Mouse (Mus musculus): Measurements from ENCODE around the gene Stk26. TPM values are rescaled to one million over a fixed set of nuclear protein-coding genes. Genes with fewer than 3 reads are reported as not detected.

Gene Stk26
- polyA plus RNA-seq, 1 experiment from 2014 or later: 6.1 TPM

DNA sequence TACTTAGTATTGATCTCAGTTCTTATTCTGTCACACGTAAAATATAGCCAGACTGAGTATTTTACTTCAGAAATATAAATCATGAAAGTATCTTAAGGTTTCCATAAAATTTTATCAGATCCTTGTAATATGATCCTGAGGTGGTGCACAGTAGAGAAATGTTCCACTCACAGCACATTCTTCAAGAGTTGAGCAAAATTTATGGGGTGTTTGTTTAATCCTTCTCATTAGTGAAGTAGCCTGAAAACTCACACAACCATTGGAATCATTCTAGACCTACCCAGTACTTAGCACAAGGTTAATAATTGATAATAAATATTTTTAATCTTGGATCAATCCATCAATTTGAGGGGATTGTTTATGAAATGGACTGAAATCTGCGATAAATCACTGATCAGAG lies 22.9 kb downstream of the Stk26 start:
- TF ChIP-seq CTCF (IDR thresholded peaks at IDR 0.05; ENCODE audit: low read depth): no peak
- 79% methylated on average over 2 of the region's 2 CpGs for WGBS

DNA sequence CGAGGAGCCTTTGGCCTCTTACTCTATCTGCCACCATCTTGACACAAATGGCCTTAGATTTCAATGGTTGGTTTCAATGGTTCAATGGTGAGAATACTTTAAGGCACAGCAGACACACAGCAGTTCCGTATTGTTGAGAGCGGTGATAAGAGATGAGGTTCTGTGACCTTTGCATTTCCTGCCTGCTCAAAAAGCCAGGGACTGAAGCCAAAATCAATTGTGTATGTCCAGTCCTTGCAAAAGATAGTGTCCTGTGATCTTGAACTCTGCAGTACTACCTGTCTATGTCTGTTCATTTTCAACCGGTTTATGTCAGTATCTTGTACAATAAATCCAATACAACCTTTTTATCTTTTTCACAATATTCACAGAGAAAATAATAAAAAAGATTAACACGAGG lies 23.9 kb downstream of the Stk26 start:
- TF ChIP-seq CTCF (IDR thresholded peaks at IDR 0.05; ENCODE audit: low read depth): no peak
- Histone ChIP-seq H3K27ac (ENCODE audit: low read depth, low read length) (no peak overlapping the region), H3K9ac (ENCODE audit: low read depth, low read length) (no peak overlapping the region), H3K4me1 (replicated peaks; ENCODE audit: control insufficient read depth, insufficient read depth, low read length) (no peaks in the 10 kb centered on the region), H3K9me3 (ENCODE audit: control insufficient read depth) (no peaks in the 10 kb centered on the region), H3K4me3 (ENCODE audit: low read depth, low read length) (no peak overlapping the region), H3K4me2 (replicated peaks; ENCODE audit: low read depth) (no peak overlapping the region), H3K27me3 (replicated peaks; ENCODE audit: control insufficient read depth, insufficient read depth, low read length) (no peaks in the 10 kb centered on the region), H3K36me3 (ENCODE audit: control insufficient read depth, insufficient read depth) (no peaks in the 10 kb centered on the region)
- ATAC-seq: no peak
- WGBS: 58% methylated on average over 5 of the region's 5 CpGs

More for the DNA sequence above, 22.9 kb downstream of the Stk26 start:
- no peak overlapping the region for H3K4me3 ChIP-seq (ENCODE audit: low read depth, low read length)
- ATAC-seq: no peak
- H3K4me2 ChIP-seq (replicated peaks; ENCODE audit: low read depth): no peak overlapping the region
- no peak overlapping the region for H3K27ac ChIP-seq (ENCODE audit: low read depth, low read length)
- H3K9me3 ChIP-seq (ENCODE audit: control insufficient read depth): no peaks in the 10 kb centered on the region
- no peaks in the 10 kb centered on the region for H3K27me3 ChIP-seq (replicated peaks; ENCODE audit: control insufficient read depth, insufficient read depth, low read length)
- no peaks in the 10 kb centered on the region for H3K4me1 ChIP-seq (replicated peaks; ENCODE audit: control insufficient read depth, insufficient read depth, low read length)
- no peaks in the 10 kb centered on the region for H3K36me3 ChIP-seq (ENCODE audit: control insufficient read depth, insufficient read depth)
- H3K9ac ChIP-seq (ENCODE audit: low read depth, low read length): no peak overlapping the region

DNA sequence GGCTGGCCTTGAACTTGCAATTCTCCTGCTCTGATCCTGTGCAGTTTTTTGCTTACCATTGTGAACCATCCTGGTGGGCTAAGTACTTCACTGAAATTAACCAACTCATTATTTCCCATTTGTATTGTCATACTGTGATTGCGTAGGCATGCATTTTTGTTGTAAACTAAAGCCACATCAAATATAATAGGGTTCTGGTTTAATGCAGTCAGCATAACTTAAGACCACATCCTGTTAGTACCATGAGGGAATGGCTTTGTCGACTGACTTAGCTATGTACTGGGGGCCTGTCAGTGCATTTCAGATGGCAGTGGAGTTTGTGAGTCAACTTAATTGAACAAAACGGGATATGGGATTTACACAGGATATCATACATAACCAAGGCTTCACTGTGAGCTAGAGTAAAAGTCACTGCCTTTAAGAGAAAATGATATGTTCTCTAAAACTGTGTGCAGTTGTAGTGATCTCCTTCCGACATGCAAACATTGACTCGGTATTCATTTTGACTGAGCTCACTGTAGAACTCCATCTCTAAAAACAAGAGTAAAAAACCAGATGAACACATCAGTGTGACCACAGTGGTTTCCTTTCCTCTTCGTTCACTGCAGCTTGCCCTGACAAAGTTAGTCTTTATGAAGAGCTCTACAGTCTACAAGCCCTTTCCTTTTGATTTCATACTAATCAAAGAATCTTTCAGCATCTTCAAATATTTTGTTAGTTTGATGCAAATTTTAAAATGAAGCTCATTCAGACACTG lies 33.6 kb downstream of the Stk26 start:
- no peak overlapping the region for H3K4me2 ChIP-seq (replicated peaks; ENCODE audit: low read depth)
- no peak overlapping the region for H3K9ac ChIP-seq (ENCODE audit: low read depth, low read length)
- ATAC-seq: no peak
- H3K4me1 ChIP-seq (replicated peaks; ENCODE audit: control insufficient read depth, insufficient read depth, low read length): no peaks in the 10 kb centered on the region
- no peak for TF ChIP-seq CTCF (IDR thresholded peaks at IDR 0.05; ENCODE audit: low read depth)
- H3K27me3 ChIP-seq (replicated peaks; ENCODE audit: control insufficient read depth, insufficient read depth, low read length): no peaks in the 10 kb centered on the region
- no peaks in the 10 kb centered on the region for H3K9me3 ChIP-seq (ENCODE audit: control insufficient read depth)
- no peaks in the 10 kb centered on the region for H3K36me3 ChIP-seq (ENCODE audit: control insufficient read depth, insufficient read depth)
- no peak overlapping the region for H3K4me3 ChIP-seq (ENCODE audit: low read depth, low read length)
- no peak overlapping the region for H3K27ac ChIP-seq (ENCODE audit: low read depth, low read length)
- 80% methylated on average over 6 of the region's 6 CpGs for WGBS

DNA sequence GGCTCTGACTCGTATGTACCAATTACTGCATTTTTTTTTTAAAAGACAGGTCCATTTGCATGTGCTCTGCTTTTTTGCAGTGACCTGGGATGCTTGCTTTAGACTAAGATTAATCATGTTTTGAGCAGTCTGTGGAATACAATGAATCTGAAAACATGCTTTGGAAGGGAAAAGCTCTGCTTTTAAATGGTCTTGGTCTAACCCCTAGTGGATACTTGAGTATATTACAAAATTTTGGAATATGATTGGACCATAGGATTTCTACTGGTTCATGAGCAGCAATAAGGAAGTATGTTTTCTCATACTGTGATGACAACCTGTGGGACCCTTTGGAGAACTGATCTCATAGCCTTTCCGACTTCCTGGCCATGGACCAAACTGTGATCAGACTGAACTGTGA lies 47.2 kb downstream of the Stk26 start:
- Histone ChIP-seq H3K27ac (ENCODE audit: low read depth, low read length) (no peak overlapping the region), H3K4me3 (ENCODE audit: low read depth, low read length) (no peak overlapping the region), H3K4me1 (replicated peaks; ENCODE audit: control insufficient read depth, insufficient read depth, low read length) (no peaks in the 10 kb centered on the region), H3K4me2 (replicated peaks; ENCODE audit: low read depth) (no peak overlapping the region), H3K9me3 (ENCODE audit: control insufficient read depth) (no peaks in the 10 kb centered on the region), H3K36me3 (ENCODE audit: control insufficient read depth, insufficient read depth) (no peaks in the 10 kb centered on the region), H3K27me3 (replicated peaks; ENCODE audit: control insufficient read depth, insufficient read depth, low read length) (no peaks in the 10 kb centered on the region), H3K9ac (ENCODE audit: low read depth, low read length) (no peak overlapping the region)
- TF ChIP-seq CTCF (IDR thresholded peaks at IDR 0.05; ENCODE audit: low read depth): peak; percentile 42
- ATAC-seq: no peak
- WGBS: 63% methylated on average over 2 of the region's 2 CpGs

DNA sequence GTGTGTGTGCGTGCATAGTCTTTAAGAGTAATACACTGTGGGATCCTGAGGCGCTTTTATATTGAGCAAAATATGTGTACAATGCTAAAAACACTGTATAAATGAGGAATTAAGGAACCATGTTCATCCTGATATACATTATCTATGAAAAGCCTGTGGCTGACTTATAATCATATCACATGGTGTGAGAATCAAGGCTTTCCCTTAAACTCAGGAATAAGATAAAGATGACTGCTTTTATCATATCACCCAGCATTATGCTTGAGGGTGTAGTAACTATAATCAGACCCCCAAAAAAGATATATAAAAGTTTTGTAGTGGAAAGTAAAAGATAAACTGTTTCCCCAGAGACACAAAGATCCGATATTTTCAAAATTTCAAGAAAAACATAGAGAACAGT lies 62.6 kb downstream of the Stk26 start:
- H3K4me1 ChIP-seq (replicated peaks; ENCODE audit: control insufficient read depth, insufficient read depth, low read length): no peaks in the 10 kb centered on the region
- no peaks in the 10 kb centered on the region for H3K9me3 ChIP-seq (ENCODE audit: control insufficient read depth)
- no peak overlapping the region for H3K9ac ChIP-seq (ENCODE audit: low read depth, low read length)
- ATAC-seq: no peak
- TF ChIP-seq CTCF (IDR thresholded peaks at IDR 0.05; ENCODE audit: low read depth): no peak
- no peak overlapping the region for H3K4me3 ChIP-seq (ENCODE audit: low read depth, low read length)
- no peaks in the 10 kb centered on the region for H3K27me3 ChIP-seq (replicated peaks; ENCODE audit: control insufficient read depth, insufficient read depth, low read length)
- no peak overlapping the region for H3K4me2 ChIP-seq (replicated peaks; ENCODE audit: low read depth)
- no peaks in the 10 kb centered on the region for H3K36me3 ChIP-seq (ENCODE audit: control insufficient read depth, insufficient read depth)
- H3K27ac ChIP-seq (ENCODE audit: low read depth, low read length): no peak overlapping the region
- 85% methylated on average over 3 of the region's 3 CpGs for WGBS

DNA sequence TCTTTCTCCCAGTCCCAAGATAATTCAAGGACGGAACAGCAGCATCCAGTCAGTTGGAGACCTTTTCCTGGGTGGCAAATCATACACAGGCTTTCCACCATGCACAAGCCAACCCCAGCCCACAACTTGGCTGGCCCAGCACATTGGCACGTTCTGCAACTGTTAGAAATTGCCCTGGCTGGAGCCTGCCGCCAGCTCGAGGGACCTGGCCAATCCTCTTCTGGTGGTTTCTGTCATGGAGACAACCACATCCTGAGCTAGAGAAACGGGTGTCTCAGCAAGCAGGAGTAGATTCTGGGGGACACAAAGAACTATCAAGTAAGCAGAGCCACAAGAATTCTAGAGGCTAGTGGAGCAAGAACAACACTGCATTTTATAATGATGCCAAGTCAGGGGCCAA lies 69.1 kb downstream of the Stk26 start:
- no peaks in the 10 kb centered on the region for H3K36me3 ChIP-seq (ENCODE audit: control insufficient read depth, insufficient read depth)
- no peak overlapping the region for H3K4me3 ChIP-seq (ENCODE audit: low read depth, low read length)
- TF ChIP-seq CTCF (IDR thresholded peaks at IDR 0.05; ENCODE audit: low read depth): no peak
- no peaks in the 10 kb centered on the region for H3K4me1 ChIP-seq (replicated peaks; ENCODE audit: control insufficient read depth, insufficient read depth, low read length)
- no peak overlapping the region for H3K9ac ChIP-seq (ENCODE audit: low read depth, low read length)
- H3K9me3 ChIP-seq (ENCODE audit: control insufficient read depth): no peaks in the 10 kb centered on the region
- no peaks in the 10 kb centered on the region for H3K27me3 ChIP-seq (replicated peaks; ENCODE audit: control insufficient read depth, insufficient read depth, low read length)
- ATAC-seq: no peak
- H3K27ac ChIP-seq (ENCODE audit: low read depth, low read length): no peak overlapping the region
- WGBS: 72% methylated on average over 5 of the region's 5 CpGs
- no peak overlapping the region for H3K4me2 ChIP-seq (replicated peaks; ENCODE audit: low read depth)
